Mouse (Mus musculus) left cerebral cortex, postnatal 25 days (tissue): ENCODE data around the gene Ndufs8. TPM values are rescaled to one million over a fixed set of nuclear protein-coding genes. Genes with fewer than 3 reads are reported as not detected.

Source experiments
- DNase-seq, 2 experiments: peaks; one replicate each; pipeline ENCODE4 v3.0.0; 2022; ENCODE audit warnings: low spot score in 2 of 2, mixed read lengths in 1 of 2
- intact Hi-C: fragments of 180-260 bp; cut with DNase I; formaldehyde crosslinking; loops from one replicate; pipeline ENCODE4 v1.15.1; 2025
- total RNA-seq, 2 experiments: library from RNA; stranded (reverse); gene quantifications; 2 replicates each; pipeline ENCODE4 v1.2.3; 2021

Ndufs8 gene
- total RNA-seq, 2 experiments from 2014 or later: 124 to 137 TPM

GRCm38 (mm10) chr19:3906795-3907786 lies 5.5 kb downstream of the Ndufs8 start, which contains the start of gene Tcirg1:
Gene Tcirg1, minus strand, starts transcription at chr19:3907133.
- peak; percentile 49 to 67 for DNase-seq
- intact Hi-C loops: no loop called here

- intact Hi-C loops: no loop called here
These were observed 6.2 kb downstream of the Ndufs8 start for GRCm38 (mm10) chr19:3906326-3906725.

GRCm38 (mm10) chr19:3905261-3905969 lies 7.2 kb downstream of the Ndufs8 start:
- no peak for DNase-seq
- intact Hi-C loops: no loop called here

More at GRCm38 (mm10) chr19:3906326-3906725, 6.2 kb downstream of the Ndufs8 start:
- no peak for DNase-seq

GRCm38 (mm10) chr19:3904363-3904675 lies 8.3 kb downstream of the Ndufs8 start:
- intact Hi-C loops: no loop called here
- no peak for DNase-seq

GRCm38 (mm10) chr19:3903648-3904362 lies 8.8 kb downstream of the Ndufs8 start:
- DNase-seq: no peak
- intact Hi-C loops: no loop called here

- DNase-seq: no peak
- intact Hi-C loops: no loop called here
These were observed 9.6 kb downstream of the Ndufs8 start for GRCm38 (mm10) chr19:3902966-3903365.

- DNase-seq: peak in 1 of 2 experiments; percentile 56
- intact Hi-C loops: no loop called here
These were observed 13.0 kb downstream of the Ndufs8 start for GRCm38 (mm10) chr19:3899618-3900017.

GRCm38 (mm10) chr19:3898952-3899351 lies 13.6 kb downstream of the Ndufs8 start:
- no peak for DNase-seq
- intact Hi-C loops: no loop called here

- intact Hi-C loops: no loop called here
- DNase-seq: no peak
These were observed 15.0 kb downstream of the Ndufs8 start for GRCm38 (mm10) chr19:3897557-3897956.

GRCm38 (mm10) chr19:3896208-3896607 lies 16.4 kb downstream of the Ndufs8 start:
- intact Hi-C loops: no loop called here
- DNase-seq: no peak

- intact Hi-C loops: no loop called here
- peak in 1 of 2 experiments; percentile 32 for DNase-seq
These were observed 17.4 kb downstream of the Ndufs8 start for GRCm38 (mm10) chr19:3895171-3895631.

- DNase-seq: no peak
- intact Hi-C loops: no loop called here
These were observed 18.3 kb downstream of the Ndufs8 start for GRCm38 (mm10) chr19:3894294-3894693.

- intact Hi-C loops: no loop called here
- DNase-seq: no peak
These were observed 18.9 kb downstream of the Ndufs8 start for GRCm38 (mm10) chr19:3893545-3894116.

GRCm38 (mm10) chr19:3890181-3890580 lies 22.4 kb downstream of the Ndufs8 start:
- intact Hi-C loops: no loop called here
- DNase-seq: no peak

GRCm38 (mm10) chr19:3889096-3889495 lies 23.5 kb downstream of the Ndufs8 start:
- DNase-seq: no peak
- intact Hi-C loops: no loop called here

- no peak for DNase-seq
- intact Hi-C loops: no loop called here
These were observed 28.1 kb downstream of the Ndufs8 start for GRCm38 (mm10) chr19:3884325-3884990.

GRCm38 (mm10) chr19:3882214-3882613 lies 30.4 kb downstream of the Ndufs8 start:
- DNase-seq: no peak
- intact Hi-C loops: no loop called here

GRCm38 (mm10) chr19:3880054-3880848 lies 32.3 kb downstream of the Ndufs8 start:
- intact Hi-C loops: no loop called here
- no peak for DNase-seq
